In genomic region chr6:55202913-55203910, GRCm38 (mm10) we compare ENCODE assay signal across 8 mouse cellular contexts. TPM values are rescaled to one million over a fixed set of nuclear protein-coding genes. Genes with fewer than 3 reads are reported as not detected.
DNase-seq lines count a peak whose midpoint lies in the region; ATAC-seq and TF ChIP-seq lines count a peak whose summit lies in the region.

Gene Mindy4 (plus strand): TSS chr6:55203383.

- peak within 1 kb of the TSS; percentile 83 for H3K27ac ChIP-seq in forebrain, embryonic 13.5 days
- peak within 1 kb of the TSS; percentile 76 for H3K27ac ChIP-seq in heart, postnatal 0 days (ENCODE audit: low read depth)
- H3K27ac ChIP-seq in liver, embryonic 14.5 days, result no peak within 1 kb of the TSS
- H3K27ac ChIP-seq in neural tube, embryonic 11.5 days (ENCODE audit: low read depth, low read length), result peak within 1 kb of the TSS; percentile 49

- peak within 1 kb of the TSS; percentile 57 for H3K9ac ChIP-seq in forebrain, embryonic 13.5 days
- peak within 1 kb of the TSS; percentile 47; the same call in 1 of the 2 replicates for H3K9ac ChIP-seq in heart, postnatal 0 days (replicated peaks; ENCODE audit: low read depth, low read length)
- H3K9ac ChIP-seq in liver, embryonic 14.5 days (replicated peaks), result peak within 1 kb of the TSS; percentile 57
- peak within 1 kb of the TSS; percentile 52 for H3K9ac ChIP-seq in neural tube, embryonic 11.5 days (ENCODE audit: low read length)

- TF ChIP-seq EP300 in heart, postnatal 0 days (IDR thresholded peaks at IDR 0.05; ENCODE audit: low read depth), result no peak
- no peak for TF ChIP-seq EP300 in liver, embryonic 14.5 days (IDR thresholded peaks at IDR 0.05; ENCODE audit: low read depth)

- H3K36me3 ChIP-seq in forebrain, embryonic 13.5 days (ENCODE audit: poor library complexity, severe bottlenecking), result no peaks in the 10 kb centered on the region
- H3K36me3 ChIP-seq in heart, postnatal 0 days (replicated peaks; ENCODE audit: control insufficient read depth, insufficient read depth, low read length), result no peaks in the 10 kb centered on the region
- H3K36me3 ChIP-seq in liver, embryonic 14.5 days (replicated peaks; ENCODE audit: control insufficient read depth, insufficient read depth, low read depth), result no peaks in the 10 kb centered on the region
- H3K36me3 ChIP-seq in neural tube, embryonic 11.5 days (ENCODE audit: control insufficient read depth, insufficient read depth, low read length), result no peaks in the 10 kb centered on the region

- DNase-seq in ES-CJ7 (ENCODE audit: low read depth, low spot score), result peak; percentile 84
- peak; percentile 83 for DNase-seq in cerebellum, adult 11 months
- DNase-seq in heart, postnatal 0 days (ENCODE audit: low spot score), result peak; percentile 96
- DNase-seq in kidney, postnatal 36 days, result peak; percentile 92 to 95
- peak; percentile 45 to 64 (median 59) for DNase-seq in liver, embryonic 14.5 days (ENCODE audit: low read depth in 3 of 3, low spot score in 3 of 3)
- peak; percentile 95 for DNase-seq in neural tube, embryonic 11.5 days (ENCODE audit: low spot score)
- DNase-seq in telencephalon, adult 2 months (ENCODE audit: low read depth, low spot score), result peak; percentile 93

- 3% methylated on average over 31 of the region's 33 CpGs for WGBS in forebrain, embryonic 13.5 days
- 5% methylated on average over 32 of the region's 33 CpGs for WGBS in heart, postnatal 0 days
- WGBS in liver, embryonic 14.5 days (ENCODE audit: insufficient replicate concordance), result 5% methylated on average over 32 of the region's 33 CpGs
- WGBS in neural tube, embryonic 11.5 days, result 3% methylated on average over 33 of the region's 33 CpGs

- peak; percentile 43 for TF ChIP-seq CTCF in heart, postnatal 0 days (IDR thresholded peaks at IDR 0.05; ENCODE audit: low read depth)
- TF ChIP-seq CTCF in liver, embryonic 14.5 days (IDR thresholded peaks at IDR 0.05; ENCODE audit: low read depth), result peak; percentile 53

- H3K4me3 ChIP-seq in forebrain, embryonic 13.5 days, result peak within 1 kb of the TSS; percentile 42
- H3K4me3 ChIP-seq in heart, postnatal 0 days (ENCODE audit: low read depth, low read length), result peak within 1 kb of the TSS; percentile 61
- H3K4me3 ChIP-seq in liver, embryonic 14.5 days (ENCODE audit: insufficient read depth in 1 of 2, low read depth in 2 of 2, low read length in 2 of 2), result peak within 1 kb of the TSS; percentile 62 to 69
- H3K4me3 ChIP-seq in neural tube, embryonic 11.5 days (ENCODE audit: low read depth, low read length), result peak within 1 kb of the TSS; percentile 38

- peaks cover 26% of the 10 kb centered on the region for H3K4me1 ChIP-seq in forebrain, embryonic 13.5 days
- peaks cover 9% of the 10 kb centered on the region; the same call in 1 of the 2 replicates for H3K4me1 ChIP-seq in heart, postnatal 0 days (ENCODE audit: control insufficient read depth, insufficient read depth)
- H3K4me1 ChIP-seq in liver, embryonic 14.5 days (replicated peaks; ENCODE audit: control insufficient read depth in 2 of 2, insufficient read depth in 2 of 2, low read length in 1 of 2), result peaks cover 0 to 6% of the 10 kb centered on the region in 2 experiments; a peak in 1 of 4 replicates
- no peaks in the 10 kb centered on the region for H3K4me1 ChIP-seq in neural tube, embryonic 11.5 days (ENCODE audit: control insufficient read depth, insufficient read depth, low read length)

- H3K27me3 ChIP-seq in forebrain, embryonic 13.5 days, result no peaks in the 10 kb centered on the region
- no peaks in the 10 kb centered on the region for H3K27me3 ChIP-seq in heart, postnatal 0 days (ENCODE audit: control insufficient read depth, insufficient read depth, low read length)
- no peaks in the 10 kb centered on the region for H3K27me3 ChIP-seq in liver, embryonic 14.5 days (ENCODE audit: control insufficient read depth, insufficient read depth, low read length)
- H3K27me3 ChIP-seq in neural tube, embryonic 11.5 days (ENCODE audit: control insufficient read depth, insufficient read depth, low read length), result no peaks in the 10 kb centered on the region

- peak within 1 kb of the TSS; percentile 60 for H3K4me2 ChIP-seq in forebrain, embryonic 13.5 days
- H3K4me2 ChIP-seq in heart, postnatal 0 days (ENCODE audit: low read depth, low read length), result peak within 1 kb of the TSS; percentile 72
- peak within 1 kb of the TSS; percentile 79 for H3K4me2 ChIP-seq in liver, embryonic 14.5 days (ENCODE audit: low read depth)
- peak within 1 kb of the TSS; percentile 46 for H3K4me2 ChIP-seq in neural tube, embryonic 11.5 days (ENCODE audit: low read depth)

- no peaks in the 10 kb centered on the region for H3K9me3 ChIP-seq in forebrain, embryonic 13.5 days (replicated peaks)
- H3K9me3 ChIP-seq in heart, postnatal 0 days (replicated peaks; ENCODE audit: control insufficient read depth, low read length), result no peaks in the 10 kb centered on the region
- H3K9me3 ChIP-seq in liver, embryonic 14.5 days (ENCODE audit: control insufficient read depth, low read length), result no peaks in the 10 kb centered on the region
- no peaks in the 10 kb centered on the region for H3K9me3 ChIP-seq in neural tube, embryonic 11.5 days (ENCODE audit: control insufficient read depth, low read length)

- peak; percentile 96 for ATAC-seq in forebrain, embryonic 13.5 days
- peak; percentile 98 for ATAC-seq in heart, postnatal 0 days (ENCODE audit: insufficient read depth, low read depth)
- peak; percentile 89 for ATAC-seq in liver, embryonic 14.5 days (ENCODE audit: insufficient read depth)
- ATAC-seq in neural tube, embryonic 11.5 days (ENCODE audit: insufficient read depth, low FRiP score, low TSS enrichment), result peak; percentile 97

RNA-seq across cellular contexts. Expression of gene Mindy4, which starts in this region (rescaled TPM):
- 15.0 and 15.6 TPM in 2 replicates for polyA plus RNA-seq in forebrain, embryonic 13.5 days (2015; fragmentation: Nextera tagmentation; extraction: Ambion mirVana)
- 12.0 and 31.2 TPM in 2 replicates for total RNA-seq in heart, postnatal 0 days (2014; rRNA removed; ENCODE audit: low replicate concordance)
- polyA plus RNA-seq in heart, postnatal 0 days (2015; fragmentation: Nextera tagmentation; extraction: Ambion mirVana), result 3.3 and 3.9 TPM in 2 replicates
- 0.58 and 1.2 TPM in 2 replicates for polyA plus RNA-seq in liver, embryonic 14.5 days (2012; rRNA removed)
- polyA plus RNA-seq in liver, embryonic 14.5 days (2014; fragmentation: Nextera tagmentation; extraction: Ambion mirVana), result 0.59 and 0.99 TPM in 2 replicates
- 13.7 and 14.4 TPM in 2 replicates for polyA plus RNA-seq in neural tube, embryonic 11.5 days (2014; fragmentation: Nextera tagmentation; extraction: Ambion mirVana)
